Mouse (Mus musculus) megakaryocyte, embryonic 14.5 days (primary cell): ENCODE measurements around the gene Prdx5.

Source experiments
- FLI1 ChIP-seq: IDR thresholded peaks from 2 replicates; pipeline ENCODE4 v1.6.1; 2012; ENCODE audit warnings: low read length, inconsistent platforms, mixed read lengths
- GATA1 ChIP-seq: IDR thresholded peaks from 3 replicates; pipeline ENCODE4 v1.6.1; 2012; ENCODE audit warnings: mixed read lengths, low read length, inconsistent platforms, borderline replicate concordance

DNA sequence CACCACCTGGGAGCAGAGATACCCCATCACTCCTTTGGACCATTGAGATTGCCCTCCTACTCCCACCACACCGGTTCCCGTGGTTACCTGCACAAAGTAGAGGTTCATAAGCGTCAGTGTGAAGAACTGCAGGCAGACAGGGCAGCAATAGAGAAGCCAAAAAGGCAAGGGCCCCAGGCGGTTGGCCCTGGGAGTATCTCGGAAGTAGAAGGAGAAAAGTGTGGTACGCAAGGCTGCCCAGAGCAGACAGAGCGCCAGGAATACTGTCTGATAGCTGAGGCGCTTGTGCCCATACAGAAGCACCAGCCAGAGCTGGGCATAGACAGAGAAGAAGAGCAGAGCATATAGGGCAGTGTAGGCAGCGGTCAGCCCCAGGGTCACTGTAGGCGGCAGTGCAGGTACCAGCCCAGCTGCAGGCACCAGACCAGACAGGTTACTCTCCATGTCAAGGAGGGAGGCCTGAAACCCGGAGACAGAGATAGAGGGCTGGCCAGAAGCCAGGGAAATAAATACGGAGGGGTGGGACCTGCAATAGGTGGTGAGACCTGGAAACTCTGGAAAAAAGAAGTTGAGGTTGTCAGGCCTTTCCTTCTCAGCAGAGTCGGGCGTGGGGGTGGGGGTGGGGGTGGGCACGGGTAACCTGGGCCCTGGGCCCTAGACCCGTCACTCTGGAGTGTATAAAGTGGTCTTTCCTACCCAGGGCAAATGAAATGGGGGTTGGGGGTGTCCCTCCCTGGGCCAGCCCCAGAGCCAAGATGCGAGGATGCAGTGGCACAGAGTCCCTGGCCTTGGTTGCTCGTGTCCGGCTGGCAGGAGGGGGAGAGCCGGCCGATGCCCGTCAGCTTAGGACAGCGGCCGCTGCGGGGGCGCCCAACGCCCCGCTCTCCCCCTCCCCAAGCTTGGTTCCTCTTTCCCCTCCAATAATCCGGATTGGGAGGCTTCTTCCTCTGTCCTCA, 30.8 kb upstream of the Prdx5 start:
- no peak for TF ChIP-seq FLI1
- no peak for TF ChIP-seq GATA1
